Mouse (Mus musculus) liver, postnatal 0 days (tissue): ENCODE data around the gene Gm11037. TPM values are rescaled to one million over a fixed set of nuclear protein-coding genes. Genes with fewer than 3 reads are reported as not detected.

Experiments
- ATAC-seq: fragments of 200-750 bp; cut with Nextera tagmentation; 2 replicates; pipeline ENCODE4 v1.8.0; 2017; ENCODE audit warnings: mild to moderate bottlenecking, moderate library complexity
- DNase-seq: peaks from one replicate; pipeline ENCODE4 v3.0.0-alpha.2; 2016
- H3K27ac ChIP-seq: fragments of 300-500 bp; sonication (generic); 2 replicates; pipeline ENCODE4 v1.5.1; 2014; ENCODE audit warnings: antibody characterized with exemption, moderate library complexity, mild to moderate bottlenecking, low read depth
- H3K27me3 ChIP-seq: fragments of 300-500 bp; sonication (generic); 2 replicates; pipeline ENCODE4 v1.6.1; 2014; ENCODE audit warnings: low read length, control low read depth, mixed read lengths; ENCODE audit not compliant: insufficient read depth
- H3K36me3 ChIP-seq: fragments of 300-500 bp; sonication (generic); replicated peaks from 2 replicates; pipeline ENCODE4 v1.6.1; 2014; ENCODE audit warnings: mild to moderate bottlenecking, control low read depth, low read length, moderate library complexity, mixed read lengths; ENCODE audit not compliant: insufficient read depth
- H3K4me1 ChIP-seq: fragments of 300-500 bp; sonication (generic); 2 replicates; pipeline ENCODE4 v1.6.1; 2014; ENCODE audit warnings: antibody characterized with exemption, mild to moderate bottlenecking, control low read depth; ENCODE audit not compliant: insufficient read depth
- H3K4me2 ChIP-seq: fragments of 300-500 bp; sonication (generic); 2 replicates; pipeline ENCODE4 v1.6.1; 2014; ENCODE audit warnings: low read depth, mild to moderate bottlenecking, low read length, moderate library complexity, mixed read lengths
- H3K4me3 ChIP-seq: fragments of 300-500 bp; sonication (generic); 2 replicates; pipeline ENCODE4 v1.5.1; 2014; ENCODE audit warnings: low read depth, low read length
- H3K9ac ChIP-seq: fragments of 300-500 bp; sonication (generic); replicated peaks from 2 replicates; pipeline ENCODE4 v1.6.1; 2014; ENCODE audit warnings: mild to moderate bottlenecking, moderate library complexity
- H3K9me3 ChIP-seq: fragments of 300-500 bp; sonication (generic); 2 replicates; pipeline ENCODE4 v1.6.1; 2016; ENCODE audit warnings: mild to moderate bottlenecking, control low read depth, low read length, mixed read lengths
- CTCF ChIP-seq: sonication (generic); IDR thresholded peaks from 2 replicates; pipeline ENCODE4 v1.5.1; 2016; ENCODE audit warnings: antibody characterized with exemption, low read depth
- EP300 ChIP-seq: IDR thresholded peaks from 2 replicates; pipeline ENCODE4 v1.6.1; 2016; ENCODE audit warnings: antibody characterized with exemption, low read depth, mild to moderate bottlenecking
- WGBS: fragments of 180-500 bp; shearing (Covaris S2); extraction: QIAGEN DNeasy Blood & Tissue Kit; methylation state at CpG from one replicate; pipeline ENCODE4 v1.1.7; 2014; ENCODE audit not compliant: insufficient replicate concordance; 5-methylcytosine and 5-hydroxymethylcytosine counted together
- polyA plus RNA-seq: library from polyadenylated mRNA; unstranded; fragments of >200 nt; fragmentation: Nextera tagmentation; extraction: Ambion mirVana; gene quantifications from 2 replicates; pipeline ENCODE4 v1.2.1, GENCODE M21; 2015

The Gm11037 gene
- polyA plus RNA-seq, 1 experiment from 2014 or later: not detected

DNA sequence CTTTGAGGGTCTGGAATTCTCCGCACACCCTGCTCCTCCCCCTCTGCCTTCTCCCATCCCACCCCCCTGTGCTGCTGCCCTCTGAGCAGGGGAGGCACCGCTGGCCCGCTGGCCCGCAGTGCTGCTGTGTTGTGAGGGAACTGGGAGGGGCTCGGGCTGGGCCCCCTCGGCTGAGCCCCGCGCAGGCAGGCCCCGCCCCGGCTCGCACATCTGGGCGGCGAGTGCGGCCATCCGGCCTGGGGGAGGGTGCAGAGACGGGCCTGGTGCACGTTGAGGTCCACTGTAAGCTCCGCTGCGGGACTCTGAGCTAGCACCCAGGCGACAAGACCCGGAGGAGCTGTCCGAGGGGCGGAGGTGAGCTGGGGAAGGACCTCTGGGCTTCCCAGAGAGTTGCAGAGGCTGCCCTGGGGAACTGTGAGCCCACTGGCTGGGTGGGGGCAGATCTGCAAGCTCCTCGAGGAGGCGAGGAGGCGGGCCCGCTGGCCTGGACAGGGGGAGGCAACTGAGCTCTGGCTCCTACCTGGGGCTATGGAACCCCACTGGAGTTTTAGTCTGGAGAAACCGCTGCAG lies 6.1 kb upstream of the Gm11037 start, which contains the start of gene Hspa12b:
Gene Hspa12b, plus strand, starts transcription at position 120 of the 570 bp plus-strand sequence.
- Histone ChIP-seq H3K4me3 (peak within 1 kb of the TSS; percentile 49), H3K9me3 (no peaks in the 10 kb centered on the region), H3K36me3 (no peaks in the 10 kb centered on the region), H3K27me3 (no peaks in the 10 kb centered on the region), H3K9ac (peak within 1 kb of the TSS; percentile 64), H3K4me2 (peak within 1 kb of the TSS; percentile 73), H3K4me1 (peaks cover 33% of the 10 kb centered on the region), H3K27ac (peak within 1 kb of the TSS; percentile 16; the same call in 1 of the 2 replicates)
- DNase-seq: peak; percentile 64
- no peak for TF ChIP-seq CTCF
- TF ChIP-seq EP300: no peak
- ATAC-seq: peak; percentile 68
- 3% methylated on average over 27 of the region's 28 CpGs for WGBS

DNA sequence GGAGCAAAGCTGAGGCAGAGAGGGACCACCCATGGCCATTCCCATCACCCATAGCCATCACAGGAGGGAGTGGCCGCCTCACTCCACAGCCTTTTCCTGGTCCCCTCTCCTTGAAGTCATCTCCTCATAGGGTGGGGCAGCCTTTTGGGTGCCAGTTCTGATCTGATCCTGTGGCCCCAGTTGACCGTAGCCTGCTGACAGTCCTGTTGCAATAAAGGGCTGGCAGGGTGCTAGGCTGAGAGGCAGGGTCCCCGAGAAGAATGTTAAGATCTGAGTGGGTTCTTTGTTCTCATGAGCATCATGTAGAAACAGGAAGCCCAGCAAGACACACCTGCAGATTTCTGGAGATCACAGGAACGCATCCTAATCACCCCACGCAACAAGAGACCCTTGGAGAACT lies 5.1 kb upstream of the Gm11037 start:
- peaks cover 33% of the 10 kb centered on the region for H3K4me1 ChIP-seq
- H3K4me2 ChIP-seq: peak overlapping the region; percentile 73
- H3K27ac ChIP-seq: 0 out of 2 replicates have a peak overlapping the region, but pooled peaks have one; percentile 16
- no peaks in the 10 kb centered on the region for H3K36me3 ChIP-seq
- WGBS: 77% methylated on average over 5 of the region's 5 CpGs
- no peaks in the 10 kb centered on the region for H3K27me3 ChIP-seq
- DNase-seq (no peak), ATAC-seq (no peak)
- no peaks in the 10 kb centered on the region for H3K9me3 ChIP-seq
- H3K4me3 ChIP-seq: peak overlapping the region; percentile 49; the same call in 1 of the 2 replicates
- no peak for TF ChIP-seq EP300
- no peak for TF ChIP-seq CTCF
- no peak overlapping the region for H3K9ac ChIP-seq

DNA sequence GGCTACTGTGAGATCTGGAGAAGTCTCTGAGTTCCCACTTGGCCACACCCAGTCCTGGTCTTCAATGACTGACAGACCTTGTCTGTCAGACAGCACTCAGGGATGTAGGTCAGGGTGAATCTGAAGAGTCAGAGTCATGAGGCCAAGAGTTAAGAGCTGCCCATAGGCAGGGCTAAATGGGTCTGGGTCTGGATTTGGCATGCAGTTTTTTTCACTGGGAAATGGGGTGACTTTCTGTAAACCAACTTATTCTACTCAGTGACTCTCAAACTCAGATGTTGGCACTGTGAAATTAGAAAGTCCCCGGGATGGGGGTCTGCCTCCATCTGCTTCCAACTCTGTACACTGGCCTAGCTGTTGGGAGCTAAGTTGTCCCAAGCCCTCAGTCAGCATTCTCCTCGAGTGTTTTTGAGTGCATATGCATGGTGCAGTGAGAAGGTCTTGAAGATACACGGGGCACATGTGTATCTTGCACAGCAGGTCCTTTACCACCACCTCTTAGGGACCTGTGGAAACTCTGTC lies 4.6 kb upstream of the Gm11037 start:
- H3K4me3 ChIP-seq: no peak overlapping the region
- no peak overlapping the region for H3K27ac ChIP-seq
- TF ChIP-seq EP300 (no peak), CTCF (no peak)
- no peaks in the 10 kb centered on the region for H3K9me3 ChIP-seq
- H3K4me2 ChIP-seq: peak overlapping the region; percentile 73; the same call in 1 of the 2 replicates
- H3K4me1 ChIP-seq: peaks cover 33% of the 10 kb centered on the region
- H3K36me3 ChIP-seq: no peaks in the 10 kb centered on the region
- no peak for DNase-seq
- H3K27me3 ChIP-seq: no peaks in the 10 kb centered on the region
- 71% methylated on average over 3 of the region's 3 CpGs for WGBS
- no peak overlapping the region for H3K9ac ChIP-seq
- ATAC-seq: no peak

DNA sequence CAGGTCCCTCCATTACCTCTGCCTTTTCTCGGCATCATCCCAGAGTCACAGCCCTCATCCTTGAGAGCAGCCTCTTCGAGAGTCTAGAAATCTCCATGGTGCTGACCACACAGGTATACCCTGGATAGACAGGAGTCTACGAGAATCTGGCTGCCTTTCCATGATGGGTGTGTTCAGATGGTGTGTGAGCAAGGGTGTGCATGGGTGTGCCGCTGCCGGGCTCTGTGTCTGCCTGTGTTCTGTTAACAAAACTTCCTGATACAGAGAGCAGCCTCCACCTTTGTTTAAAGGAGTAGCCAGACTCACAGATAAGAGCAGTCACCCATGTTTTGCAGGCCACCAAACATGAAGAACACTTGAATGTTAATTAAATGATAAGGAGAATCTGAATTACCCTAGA lies 3.5 kb upstream of the Gm11037 start:
- WGBS: 56% methylated on average over 5 of the region's 5 CpGs
- Histone ChIP-seq H3K36me3 (no peaks in the 10 kb centered on the region), H3K4me2 (peak overlapping the region; percentile 4), H3K4me1 (peaks cover 37% of the 10 kb centered on the region), H3K27ac (peak overlapping the region; percentile 48; the same call in 1 of the 2 replicates), H3K27me3 (no peaks in the 10 kb centered on the region), H3K9me3 (no peaks in the 10 kb centered on the region), H3K9ac (0 out of 2 replicates have a peak overlapping the region, but pooled peaks have one; percentile 21), H3K4me3 (no peak overlapping the region)
- TF ChIP-seq CTCF (no peak), EP300 (peak; percentile 23; the same call in 1 of the 2 replicates)
- DNase-seq: no peak
- ATAC-seq: peak; percentile 63

DNA sequence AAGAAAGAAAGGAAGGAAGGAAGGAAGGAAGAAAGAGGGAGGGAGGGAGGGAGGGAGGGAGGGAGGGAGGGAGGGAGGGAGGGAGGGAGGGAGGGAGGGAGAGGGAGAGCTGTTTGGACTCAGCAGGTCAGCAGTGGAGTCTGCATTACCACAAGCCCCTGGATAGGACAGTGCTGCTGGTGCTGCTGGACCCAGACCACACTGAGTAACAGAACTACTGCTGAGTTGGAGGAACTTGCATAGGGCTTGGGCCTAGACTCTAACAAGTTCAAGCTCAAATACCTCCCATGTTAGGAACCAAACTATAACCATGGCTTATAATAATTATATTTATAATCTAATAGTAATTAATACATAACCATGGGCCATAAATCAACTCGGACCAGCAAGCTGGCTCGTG lies 2.4 kb upstream of the Gm11037 start:
- no peaks in the 10 kb centered on the region for H3K36me3 ChIP-seq
- no peaks in the 10 kb centered on the region for H3K9me3 ChIP-seq
- no peak overlapping the region for H3K4me3 ChIP-seq
- H3K9ac ChIP-seq: no peak overlapping the region
- H3K4me2 ChIP-seq: no peak overlapping the region
- no peak overlapping the region for H3K27ac ChIP-seq
- ATAC-seq: no peak
- H3K27me3 ChIP-seq: no peaks in the 10 kb centered on the region
- DNase-seq: no peak
- peaks cover 46% of the 10 kb centered on the region for H3K4me1 ChIP-seq
- WGBS: 87% methylated on average over 2 of the region's 2 CpGs
- TF ChIP-seq EP300: no peak
- no peak for TF ChIP-seq CTCF

DNA sequence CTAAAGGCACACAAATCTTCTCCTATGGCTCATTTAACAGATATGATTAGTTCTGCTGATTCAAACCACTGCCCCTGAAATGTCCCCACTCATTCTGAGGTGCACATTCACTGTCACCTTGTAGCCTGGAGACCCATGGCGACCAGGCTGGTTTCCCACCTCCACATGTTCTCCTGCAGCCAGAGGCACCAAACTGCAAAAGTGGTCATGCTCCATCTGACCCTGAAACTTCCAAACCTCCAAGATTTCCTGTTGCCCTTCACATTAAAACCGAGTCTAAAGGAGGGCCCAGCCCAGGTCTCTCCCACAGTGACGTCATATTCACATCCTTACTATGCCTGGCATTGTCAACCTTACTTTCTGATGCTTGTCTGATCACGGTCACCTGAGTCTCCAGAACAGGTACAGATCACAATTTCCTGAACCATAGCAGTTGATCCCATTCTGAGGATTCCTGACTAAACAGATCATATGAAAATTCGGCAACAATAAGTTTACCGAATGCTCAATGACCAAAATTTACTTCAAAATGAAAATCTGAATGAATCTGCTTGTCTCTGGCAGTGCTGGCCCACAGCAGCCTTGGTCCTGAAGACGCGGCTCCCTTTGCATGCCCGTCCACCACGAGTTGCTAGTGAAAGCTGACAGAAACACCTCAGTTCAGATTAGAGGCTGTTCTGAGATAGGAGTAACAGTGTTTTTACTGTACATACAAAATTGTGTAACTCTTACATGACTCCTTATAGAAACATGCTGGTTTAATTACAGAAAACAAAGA lies 997 bp upstream of the Gm11037 start:
- 80% methylated on average over 10 of the region's 10 CpGs for WGBS
- Histone ChIP-seq H3K27me3 (no peaks in the 10 kb centered on the region), H3K27ac (no peak overlapping the region), H3K4me3 (no peak overlapping the region), H3K4me2 (no peak overlapping the region), H3K9ac (no peak overlapping the region), H3K36me3 (no peaks in the 10 kb centered on the region), H3K9me3 (no peaks in the 10 kb centered on the region), H3K4me1 (peaks cover 49% of the 10 kb centered on the region)
- ATAC-seq (no peak), DNase-seq (no peak)
- no peak for TF ChIP-seq CTCF
- no peak for TF ChIP-seq EP300
